Mouse (Mus musculus) bone marrow macrophage, adult 2 months (primary cell): ENCODE measurements around the gene Lonrf3.

Source experiments
- CTCF ChIP-seq: IDR thresholded peaks from 2 replicates; pipeline ENCODE4 v1.5.1; 2012; ENCODE audit warnings: low read depth, mild to moderate bottlenecking, low read length, moderate library complexity
- POLR2A ChIP-seq: IDR thresholded peaks from 2 replicates; pipeline ENCODE4 v1.6.1; 2012; ENCODE audit warnings: mild to moderate bottlenecking, low read depth, low read length, borderline replicate concordance

GRCm38 (mm10) chrX:36385340-36385739 lies 57.2 kb downstream of the Lonrf3 start:
- TF ChIP-seq CTCF: no peak
- TF ChIP-seq POLR2A: no peak
